Mouse (Mus musculus) stomach, postnatal 0 days (tissue): ENCODE measurements around the gene Lrmda.

Experiments used
- CTCF ChIP-seq: IDR thresholded peaks from 2 replicates; pipeline ENCODE4 v1.5.1; 2016; ENCODE audit warnings: antibody characterized with exemption, low read depth, mild to moderate bottlenecking, moderate library complexity
- EP300 ChIP-seq: optimal IDR thresholded peaks from 2 replicates; pipeline ENCODE3; 2016; ENCODE audit warnings: antibody characterized with exemption

- TF ChIP-seq CTCF (peak; percentile 72), EP300 (no peak)
Measured at GRCm38 (mm10) chr14:21985981-21986732, 33.4 kb upstream of the Lrmda start.
